Mouse (Mus musculus): ENCODE results near the gene Dlx5. TPM values are rescaled to one million over a fixed set of nuclear protein-coding genes. Genes with fewer than 3 reads are reported as not detected.

The Dlx5 gene
- total and polyA plus RNA-seq, 3 experiments: not detected

DNA sequence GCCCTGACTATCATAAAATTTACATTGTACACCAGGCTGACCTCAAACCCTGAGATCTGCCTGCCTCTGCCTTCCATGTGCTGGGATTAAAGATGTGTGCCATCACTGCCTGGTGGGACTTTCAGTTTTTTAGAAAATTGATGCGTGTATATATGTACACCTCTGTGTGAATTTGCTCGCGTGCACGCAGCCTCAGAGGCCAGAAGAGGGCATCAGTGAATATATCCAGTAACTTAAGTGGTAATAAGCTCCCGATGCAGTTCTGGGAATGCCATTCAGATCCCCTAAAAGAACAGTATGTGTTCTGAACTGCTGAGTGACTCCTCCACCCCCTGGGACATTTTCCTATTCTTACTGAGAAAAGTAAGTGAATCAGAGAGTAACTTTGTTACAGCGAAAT, 8.2 kb upstream of the Dlx5 start:
- Histone ChIP-seq H3K4me3 (replicated peaks in 1 of 3; ENCODE audit: low read depth in 2 of 3, low read length in 2 of 3, poor library complexity in 1 of 3) (no peak overlapping the region), H3K36me3 (replicated peaks in 1 of 2; ENCODE audit: control insufficient read depth in 1 of 2, insufficient read depth in 1 of 2, low read length in 1 of 2) (no peaks in the 10 kb centered on the region), H3K27me3 (replicated peaks) (no peaks in the 10 kb centered on the region), H3K79me2 (replicated peaks; ENCODE audit: control insufficient read depth, extremely low read depth, insufficient read depth, poor library complexity, severe bottlenecking) (no peaks in the 10 kb centered on the region), H3K4me2 (ENCODE audit: insufficient read depth, low read depth, poor library complexity, severe bottlenecking) (no peak overlapping the region), H3K27ac (ENCODE audit: insufficient read depth, low read depth) (no peak overlapping the region), H3K9me3 (replicated peaks; ENCODE audit: low read length) (no peaks in the 10 kb centered on the region), H3K9ac (ENCODE audit: insufficient read depth, low read depth) (no peak overlapping the region), H3K4me1 (ENCODE audit: control insufficient read depth in 1 of 2, insufficient read depth in 2 of 2) (peaks cover 0 to 4% of the 10 kb centered on the region in 2 experiments; a peak in 1 of 4 replicates)
- dilution Hi-C loops (cut with MboI; ENCODE audit: extremely low pct_ligation_motif_present, extremely low pct_unique_long_range_greater_than_20kb, low sequenced_read_pairs): no loop called here
- in situ Hi-C loops (cut with MboI; ENCODE audit: low pct_ligation_motif_present, low pct_unique_long_range_greater_than_20kb, low sequenced_read_pairs): loop anchor here (25.0 kb wide), 2 partner anchors 603 to 778 kb away; no protein-coding TSS in a partner anchor
- TF ChIP-seq SMC3 (IDR thresholded peaks at IDR 0.05; ENCODE audit: low read depth, low read length) (peak; percentile 16), IRF4 (IDR thresholded peaks at IDR 0.05; ENCODE audit: low read depth, low read length) (no peak), CTCF (conservative IDR thresholded peaks at IDR 0.05 in 1 of 2, IDR thresholded peaks at IDR 0.05 in 1 of 2; ENCODE audit: low read depth in 2 of 2, low read length in 2 of 2) (peak in 1 of 2 experiments; percentile 25; a peak in 1 of 4 replicates)
- DNase-seq (ENCODE audit: extremely low read depth): no peak

GRCm38 (mm10) chr6:6886225-6886624, 4.3 kb upstream of the Dlx5 start:
- peaks cover 0 to 10% of the 10 kb centered on the region in 2 experiments; a peak in 1 of 4 replicates for H3K4me1 ChIP-seq (ENCODE audit: control insufficient read depth in 1 of 2, insufficient read depth in 2 of 2)
- H3K9me3 ChIP-seq (replicated peaks; ENCODE audit: low read length): peaks cover 1% of the 10 kb centered on the region
- DNase-seq (ENCODE audit: extremely low read depth): no peak
- no peak overlapping the region for H3K4me3 ChIP-seq (replicated peaks in 1 of 3; ENCODE audit: low read depth in 2 of 3, low read length in 2 of 3, poor library complexity in 1 of 3)
- no peak overlapping the region for H3K4me2 ChIP-seq (ENCODE audit: insufficient read depth, low read depth, poor library complexity, severe bottlenecking)
- H3K36me3 ChIP-seq (replicated peaks in 1 of 2; ENCODE audit: control insufficient read depth in 1 of 2, insufficient read depth in 1 of 2, low read length in 1 of 2): no peaks in the 10 kb centered on the region
- in situ Hi-C loops (cut with MboI; ENCODE audit: low pct_ligation_motif_present, low pct_unique_long_range_greater_than_20kb, low sequenced_read_pairs) (loop anchor here (25.0 kb wide), 2 partner anchors 599 to 774 kb away; no protein-coding TSS in a partner anchor), dilution Hi-C loops (cut with MboI; ENCODE audit: extremely low pct_ligation_motif_present, extremely low pct_unique_long_range_greater_than_20kb, low sequenced_read_pairs) (no loop called here)
- H3K27me3 ChIP-seq (replicated peaks): no peaks in the 10 kb centered on the region
- no peak overlapping the region for H3K9ac ChIP-seq (ENCODE audit: insufficient read depth, low read depth)
- no peaks in the 10 kb centered on the region for H3K79me2 ChIP-seq (replicated peaks; ENCODE audit: control insufficient read depth, extremely low read depth, insufficient read depth, poor library complexity, severe bottlenecking)
- no peak for TF ChIP-seq ZKSCAN1 (IDR thresholded peaks at IDR 0.05; ENCODE audit: borderline replicate concordance, low read depth, low read length)
- TF ChIP-seq TCF12 (IDR thresholded peaks at IDR 0.05; ENCODE audit: low read depth, low read length): no peak
- TF ChIP-seq ZNF384 (IDR thresholded peaks at IDR 0.05; ENCODE audit: low read depth, low read length): no peak
- no peak for TF ChIP-seq EP300 (IDR thresholded peaks at IDR 0.05; ENCODE audit: low read length)
- no peak for TF ChIP-seq ELF1 (IDR thresholded peaks at IDR 0.05; ENCODE audit: low read depth, low read length)
- TF ChIP-seq TBP (conservative IDR thresholded peaks at IDR 0.05; ENCODE audit: low read depth, low read length): no peak
- TF ChIP-seq POLR2A (IDR thresholded peaks at IDR 0.05; ENCODE audit: low read depth, low read length): no peak
- TF ChIP-seq USF2 (conservative IDR thresholded peaks at IDR 0.05; ENCODE audit: low read depth, low read length): no peak
- no peak for TF ChIP-seq USF1 (IDR thresholded peaks at IDR 0.05; ENCODE audit: low read depth, low read length)
- no peak for TF ChIP-seq HCFC1 (IDR thresholded peaks at IDR 0.05; ENCODE audit: low read depth, low read length)
- no peak for TF ChIP-seq MYC (IDR thresholded peaks at IDR 0.05; ENCODE audit: low read depth, low read length)
- TF ChIP-seq GABPA (IDR thresholded peaks at IDR 0.05; ENCODE audit: insufficient replicate concordance, low read depth, low read length): no peak
- no peak for TF ChIP-seq POLR2AphosphoS2 (IDR thresholded peaks at IDR 0.05; ENCODE audit: low read depth, low read length)
- no peak for TF ChIP-seq JUN (IDR thresholded peaks at IDR 0.05; ENCODE audit: insufficient read depth, low read depth, low read length)
- TF ChIP-seq JUND (conservative IDR thresholded peaks at IDR 0.05; ENCODE audit: low read depth, low read length): no peak
- no peak for TF ChIP-seq ETS1 (conservative IDR thresholded peaks at IDR 0.05; ENCODE audit: low read depth, low read length)
- no peak for TF ChIP-seq IRF4 (IDR thresholded peaks at IDR 0.05; ENCODE audit: low read depth, low read length)
- H3K27ac ChIP-seq (ENCODE audit: insufficient read depth, low read depth): no peak overlapping the region

Data from CH12.LX (cell line).